Mouse (Mus musculus): ENCODE measurements around the gene Prkcsh.

- TF ChIP-seq CTCF (IDR thresholded peaks at IDR 0.05) (no peak), EP300 (IDR thresholded peaks at IDR 0.05; ENCODE audit: insufficient read depth, low read depth, low read length) (no peak)
Observed at GRCm38 (mm10) chr9:22012731-22013130, 10.1 kb downstream of the Prkcsh start.

Data from heart, adult 2 months (tissue).